ENCODE assay signal across 11 mouse cellular contexts in the genomic region with DNA sequence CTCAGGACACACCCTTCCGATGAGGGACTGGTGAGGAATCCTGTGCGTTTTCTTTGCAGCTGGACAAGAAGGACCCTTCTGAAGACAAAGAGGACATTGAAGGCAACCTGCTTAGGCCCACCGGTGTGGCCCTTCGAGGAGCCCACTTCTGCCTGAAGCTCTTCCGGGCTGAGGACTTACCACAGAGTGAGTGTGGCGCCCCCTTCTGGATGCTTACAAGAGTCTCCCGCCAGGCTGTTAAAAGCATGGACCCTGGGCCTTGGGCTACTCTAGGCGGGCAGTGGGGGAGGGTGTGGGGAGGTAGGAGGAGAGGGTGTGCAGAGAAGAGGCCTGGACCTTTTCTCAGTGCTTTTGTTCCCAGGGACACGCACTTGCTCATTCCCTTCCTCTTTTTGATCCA.
DNase-seq lines count a peak whose midpoint lies in the region; ATAC-seq and TF ChIP-seq lines count a peak whose summit lies in the region.
"Had no signal": no experiment of that assay in that cellular context is flagged by ENCODE, and none has a peak within 500 bp of the region (broad histone marks: within the 10 kb centered on the region; RNA-seq: fewer than 3 reads in every experiment).

No protein-coding gene starts in this region.

- H3K4me2 ChIP-seq in intestine, postnatal 0 days (replicated peaks; ENCODE audit: low read depth), result no peak overlapping the region
- no peak overlapping the region for H3K4me2 ChIP-seq in intestine, embryonic 16.5 days (ENCODE audit: low read depth, low read length)
- H3K4me2 ChIP-seq: heart, embryonic 13.5 days had no signal

- WGBS in intestine, postnatal 0 days, result 67% methylated on average over 9 of the region's 9 CpGs
- WGBS in intestine, embryonic 16.5 days, result 63% methylated on average over 9 of the region's 9 CpGs
- 84% methylated on average over 9 of the region's 9 CpGs for WGBS in bone marrow, adult 2 months

- H3K4me3 ChIP-seq in intestine, postnatal 0 days (ENCODE audit: low read depth, low read length), result no peak overlapping the region
- no peak overlapping the region for H3K4me3 ChIP-seq in intestine, embryonic 16.5 days (ENCODE audit: low read length)
- H3K4me3 ChIP-seq in testis, adult 2 months (ENCODE audit: control insufficient read depth, low read depth, low read length), result no peak overlapping the region
- H3K4me3 ChIP-seq in bone marrow, adult 2 months (replicated peaks; ENCODE audit: control insufficient read depth, low read depth, low read length), result no peak overlapping the region
- H3K4me3 ChIP-seq: heart, embryonic 13.5 days had no signal

- no peaks in the 10 kb centered on the region; the same call in 1 of the 2 replicates for H3K36me3 ChIP-seq in intestine, postnatal 0 days (ENCODE audit: control insufficient read depth, insufficient read depth)
- no peaks in the 10 kb centered on the region for H3K36me3 ChIP-seq in intestine, embryonic 16.5 days (ENCODE audit: control insufficient read depth, insufficient read depth, low read length)
- H3K36me3 ChIP-seq in testis, adult 2 months (ENCODE audit: control insufficient read depth, insufficient read depth, low read length), result no peaks in the 10 kb centered on the region
- H3K36me3 ChIP-seq in splenic B cell, adult 2 months (ENCODE audit: control insufficient read depth, insufficient read depth, low read length, poor library complexity, severe bottlenecking), result no peaks in the 10 kb centered on the region

- H3K4me1 ChIP-seq in intestine, postnatal 0 days (replicated peaks; ENCODE audit: control insufficient read depth, insufficient read depth, low read length), result no peaks in the 10 kb centered on the region
- H3K4me1 ChIP-seq in intestine, embryonic 16.5 days (ENCODE audit: control insufficient read depth, insufficient read depth, low read length), result no peaks in the 10 kb centered on the region
- H3K4me1 ChIP-seq in testis, adult 2 months (ENCODE audit: control insufficient read depth, insufficient read depth, low read length), result no peaks in the 10 kb centered on the region
- no peaks in the 10 kb centered on the region for H3K4me1 ChIP-seq in bone marrow, adult 2 months (ENCODE audit: control insufficient read depth, insufficient read depth, low read length)
- H3K4me1 ChIP-seq: heart, embryonic 13.5 days had no signal

- TF ChIP-seq POLR2A in testis, adult 2 months (IDR thresholded peaks at IDR 0.05; ENCODE audit: control insufficient read depth, low read depth, low read length), result no peak
- no peak for TF ChIP-seq POLR2A in bone marrow, adult 2 months (IDR thresholded peaks at IDR 0.05; ENCODE audit: borderline replicate concordance, control insufficient read depth, low read depth, low read length)

- no peaks in the 10 kb centered on the region for H3K27me3 ChIP-seq in intestine, postnatal 0 days (replicated peaks; ENCODE audit: control insufficient read depth, insufficient read depth, low read length)
- no peaks in the 10 kb centered on the region for H3K27me3 ChIP-seq in intestine, embryonic 16.5 days (replicated peaks; ENCODE audit: control insufficient read depth, insufficient read depth, low read length)
- H3K27me3 ChIP-seq in testis, adult 2 months (ENCODE audit: control insufficient read depth, insufficient read depth, low read length), result no peaks in the 10 kb centered on the region
- no peaks in the 10 kb centered on the region for H3K27me3 ChIP-seq in splenic B cell, adult 2 months (ENCODE audit: control insufficient read depth, insufficient read depth, low read length, poor library complexity, severe bottlenecking)
- H3K27me3 ChIP-seq: heart, embryonic 13.5 days had no signal

- no peak for DNase-seq in testis, postnatal 14 days (ENCODE audit: low spot score)
- peak; percentile 24 for DNase-seq in splenic B cell, adult 2 months (ENCODE audit: low read depth, low spot score)
- DNase-seq in layer of hippocampus, adult 18-20 months (ENCODE audit: low spot score in 2 of 2), result no peak
- DNase-seq: cerebellum, postnatal 36 days; right cerebral cortex, postnatal 4 days had no signal

- H3K9ac ChIP-seq in intestine, postnatal 0 days (ENCODE audit: low read depth, low read length), result no peak overlapping the region
- H3K9ac ChIP-seq in intestine, embryonic 16.5 days (ENCODE audit: low read depth, low read length), result no peak overlapping the region
- H3K9ac ChIP-seq: heart, embryonic 13.5 days had no signal

- ATAC-seq in intestine, postnatal 0 days, result no peak
- ATAC-seq in intestine, embryonic 16.5 days, result no peak
- ATAC-seq: forebrain, embryonic 14.5 days had no signal

- peak; percentile 54 for TF ChIP-seq CTCF in intestine, postnatal 0 days (IDR thresholded peaks at IDR 0.05; ENCODE audit: low read depth)
- TF ChIP-seq CTCF in testis, adult 2 months (IDR thresholded peaks at IDR 0.05; ENCODE audit: control insufficient read depth, insufficient read depth, insufficient replicate concordance, low read depth, low read length), result peak; percentile 42; the same call in 1 of the 2 replicates
- peak; percentile 43; the same call in 1 of the 2 replicates for TF ChIP-seq CTCF in bone marrow, adult 2 months (IDR thresholded peaks at IDR 0.05; ENCODE audit: control insufficient read depth, insufficient read depth, low read length)

- H3K9me3 ChIP-seq in intestine, postnatal 0 days (ENCODE audit: control insufficient read depth), result no peaks in the 10 kb centered on the region
- H3K9me3 ChIP-seq in intestine, embryonic 16.5 days (ENCODE audit: control insufficient read depth, low read length), result no peaks in the 10 kb centered on the region

- no peak overlapping the region for H3K27ac ChIP-seq in intestine, postnatal 0 days (ENCODE audit: low read depth, low read length)
- H3K27ac ChIP-seq in intestine, embryonic 16.5 days (ENCODE audit: low read length), result no peak overlapping the region
- no peak overlapping the region for H3K27ac ChIP-seq in testis, adult 2 months (ENCODE audit: control insufficient read depth, insufficient read depth, low read depth, low read length)
- no peak overlapping the region for H3K27ac ChIP-seq in bone marrow, adult 2 months (ENCODE audit: control insufficient read depth, insufficient read depth, low read depth, low read length, poor library complexity)
- H3K27ac ChIP-seq: heart, embryonic 13.5 days had no signal
